19 mouse cellular contexts compared by ENCODE assay signal in genomic region chr11:52533379-52533778, GRCm38 (mm10).
DNase-seq lines count a peak whose midpoint lies in the region; ATAC-seq lines count a peak whose summit lies in the region.
"Had no signal": no experiment of that assay in that cellular context is flagged by ENCODE, and none has a peak within 500 bp of the region (broad histone marks: within the 10 kb centered on the region; RNA-seq: fewer than 3 reads in every experiment).

No protein-coding gene starts in this region.

- H3K4me3 ChIP-seq in heart, embryonic 11.5 days (ENCODE audit: low read depth, low read length): no peak overlapping the region
- H3K4me3 ChIP-seq: embryonic facial prominence, embryonic 13.5 days; heart, embryonic 15.5 days; limb, embryonic 12.5 days; liver, embryonic 13.5 days had no signal

- no peaks in the 10 kb centered on the region for H3K27me3 ChIP-seq in heart, embryonic 11.5 days (ENCODE audit: control insufficient read depth, insufficient read depth, low read length)
- H3K27me3 ChIP-seq: embryonic facial prominence, embryonic 13.5 days; heart, embryonic 15.5 days; liver, embryonic 13.5 days had no signal

- no peak overlapping the region for H3K27ac ChIP-seq in heart, embryonic 11.5 days (ENCODE audit: low read depth, low read length)
- H3K27ac ChIP-seq: embryonic facial prominence, embryonic 13.5 days; heart, embryonic 15.5 days; hindbrain, embryonic 14.5 days; limb, embryonic 12.5 days; liver, embryonic 13.5 days; stomach, postnatal 0 days had no signal

- no peak overlapping the region for H3K4me2 ChIP-seq in heart, embryonic 11.5 days
- H3K4me2 ChIP-seq: embryonic facial prominence, embryonic 13.5 days; heart, embryonic 15.5 days; hindbrain, embryonic 14.5 days; limb, embryonic 12.5 days; liver, embryonic 13.5 days had no signal

- peaks cover 29% of the 10 kb centered on the region for H3K4me1 ChIP-seq in heart, embryonic 11.5 days (ENCODE audit: control insufficient read depth, insufficient read depth, low read length)
- H3K4me1 ChIP-seq: liver, embryonic 13.5 days had no signal

- DNase-seq in adrenal gland, adult 2 months: peak; percentile 59
- DNase-seq in adrenal gland, postnatal 4 days (ENCODE audit: low spot score in 2 of 2): no peak
- DNase-seq in heart, postnatal 4 days: peak; percentile 27
- DNase-seq in retina, postnatal 1 day: peak; percentile 56
- no peak for DNase-seq in retina, embryonic 14.5 days (ENCODE audit: low spot score)
- DNase-seq in right cerebral cortex, adult 18-20 months: no peak
- DNase-seq in spleen, postnatal 4 days (ENCODE audit: low spot score in 2 of 2): no peak
- DNase-seq: cerebellum, adult 8-10 months; gastrocnemius, postnatal 25 days; kidney, postnatal 14 days; liver, embryonic 13.5 days; right cerebral cortex, postnatal 14 days had no signal

- no peak for ATAC-seq in heart, embryonic 11.5 days (replicated peaks; ENCODE audit: insufficient number of reproducible peaks, low FRiP score, low TSS enrichment)
- ATAC-seq: intestine, postnatal 0 days had no signal

- no peak overlapping the region for H3K9ac ChIP-seq in heart, embryonic 11.5 days (ENCODE audit: low read depth, low read length)
- H3K9ac ChIP-seq: embryonic facial prominence, embryonic 13.5 days; heart, embryonic 15.5 days; hindbrain, embryonic 14.5 days; limb, embryonic 12.5 days; liver, embryonic 13.5 days had no signal

- H3K36me3 ChIP-seq in heart, embryonic 11.5 days (ENCODE audit: control insufficient read depth, insufficient read depth, low read length): no peaks in the 10 kb centered on the region
- H3K36me3 ChIP-seq: embryonic facial prominence, embryonic 13.5 days; heart, embryonic 15.5 days; limb, embryonic 12.5 days; liver, embryonic 13.5 days had no signal

- H3K9me3 ChIP-seq in heart, embryonic 11.5 days (replicated peaks; ENCODE audit: control insufficient read depth, low read length): no peaks in the 10 kb centered on the region
- H3K9me3 ChIP-seq: embryonic facial prominence, embryonic 13.5 days; heart, embryonic 15.5 days; limb, embryonic 12.5 days; liver, embryonic 13.5 days had no signal

- 35% methylated on average over 5 of the region's 5 CpGs for WGBS in heart, embryonic 11.5 days (ENCODE audit: insufficient replicate concordance)

Comparison
In these comparisons a context has a peak if more than half of its experiments do, and no peak if none do; other contexts are left out.
1. DNase-seq: peak in adrenal gland, adult 2 months (single experiment), heart, postnatal 4 days (single experiment) and retina, postnatal 1 day (single experiment); none in adrenal gland, postnatal 4 days (0 of 2), retina, embryonic 14.5 days (single experiment), right cerebral cortex, adult 18-20 months (single experiment) and spleen, postnatal 4 days (0 of 2).